Mouse (Mus musculus) heart, postnatal 0 days (tissue): ENCODE measurements around the gene Fam83g.

Experiments used
- CTCF ChIP-seq: IDR thresholded peaks from 2 replicates; pipeline ENCODE4 v1.5.1; 2016; ENCODE audit warnings: antibody characterized with exemption, control low read depth, low read depth
- EP300 ChIP-seq: IDR thresholded peaks from 2 replicates; pipeline ENCODE4 v1.6.1; 2016; ENCODE audit warnings: antibody characterized with exemption, low read depth

GRCm38 (mm10) chr11:61686141-61686540, 2.2 kb downstream of the Fam83g start:
- TF ChIP-seq CTCF (no peak), EP300 (no peak)
